Mouse (Mus musculus) bone marrow macrophage, adult 2 months (primary cell): ENCODE data around the gene Tmc8. TPM values are rescaled to one million over a fixed set of nuclear protein-coding genes. Genes with fewer than 3 reads are reported as not detected.

Experiments used
- H3K27ac ChIP-seq: 2 replicates; pipeline ENCODE4 v1.5.1; 2012; ENCODE audit warnings: low read depth, low read length; ENCODE audit not compliant: insufficient read depth
- H3K4me1 ChIP-seq: 2 replicates; pipeline ENCODE4 v1.6.1; 2012; ENCODE audit warnings: low read length; ENCODE audit not compliant: control insufficient read depth, insufficient read depth
- H3K4me3 ChIP-seq: 2 replicates; pipeline ENCODE4 v1.5.1; 2012; ENCODE audit warnings: mild to moderate bottlenecking, low read length, moderate library complexity; ENCODE audit not compliant: insufficient read depth
- CTCF ChIP-seq: IDR thresholded peaks from 2 replicates; pipeline ENCODE4 v1.5.1; 2012; ENCODE audit warnings: low read depth, mild to moderate bottlenecking, low read length, moderate library complexity
- POLR2A ChIP-seq: IDR thresholded peaks from 2 replicates; pipeline ENCODE4 v1.6.1; 2012; ENCODE audit warnings: mild to moderate bottlenecking, low read depth, low read length, borderline replicate concordance
- polyA plus RNA-seq: library from polyadenylated mRNA; stranded (reverse); fragments of >200 nt; gene quantifications from 2 replicates; pipeline ENCODE4 v1.2.4, GENCODE M21; 2012; ENCODE audit not compliant: missing spikeins, insufficient read depth, insufficient read length

Tmc8 gene
- polyA plus RNA-seq, 1 experiment: 2.7 TPM

- no peaks in the 10 kb centered on the region for H3K4me1 ChIP-seq
These were observed 22.6 kb upstream of the Tmc8 start for GRCm38 (mm10) chr11:117759267-117759666.

GRCm38 (mm10) chr11:117760374-117761119 lies 21.3 kb upstream of the Tmc8 start:
- Histone ChIP-seq H3K27ac (no peak overlapping the region), H3K4me1 (no peaks in the 10 kb centered on the region), H3K4me3 (no peak overlapping the region)
- TF ChIP-seq POLR2A: no peak
- TF ChIP-seq CTCF: no peak

More at GRCm38 (mm10) chr11:117759267-117759666, 22.6 kb upstream of the Tmc8 start:
- Histone ChIP-seq H3K27ac (no peak overlapping the region), H3K4me3 (no peak overlapping the region)
- TF ChIP-seq POLR2A: no peak
- no peak for TF ChIP-seq CTCF

- Histone ChIP-seq H3K4me1 (no peaks in the 10 kb centered on the region), H3K27ac (no peak overlapping the region), H3K4me3 (no peak overlapping the region)
- TF ChIP-seq CTCF: no peak
- TF ChIP-seq POLR2A: no peak
These were observed 20.1 kb upstream of the Tmc8 start for GRCm38 (mm10) chr11:117761801-117762200.

GRCm38 (mm10) chr11:117762246-117762645 lies 19.6 kb upstream of the Tmc8 start:
- TF ChIP-seq CTCF: no peak
- no peak for TF ChIP-seq POLR2A
- Histone ChIP-seq H3K27ac (no peak overlapping the region), H3K4me1 (no peaks in the 10 kb centered on the region), H3K4me3 (no peak overlapping the region)

GRCm38 (mm10) chr11:117764319-117764718 lies 17.6 kb upstream of the Tmc8 start:
- TF ChIP-seq POLR2A: no peak
- TF ChIP-seq CTCF: no peak
- no peak overlapping the region for H3K4me3 ChIP-seq
- no peak overlapping the region for H3K27ac ChIP-seq
- H3K4me1 ChIP-seq: peaks cover 7% of the 10 kb centered on the region

GRCm38 (mm10) chr11:117765361-117765760 lies 16.5 kb upstream of the Tmc8 start:
- no peak overlapping the region for H3K27ac ChIP-seq
- no peak for TF ChIP-seq POLR2A
- TF ChIP-seq CTCF: no peak

GRCm38 (mm10) chr11:117766275-117766674 lies 15.6 kb upstream of the Tmc8 start:
- no peak overlapping the region for H3K4me3 ChIP-seq
- H3K4me1 ChIP-seq: peaks cover 10% of the 10 kb centered on the region
- no peak overlapping the region for H3K27ac ChIP-seq
- TF ChIP-seq POLR2A (no peak), CTCF (no peak)

More at GRCm38 (mm10) chr11:117765361-117765760, 16.5 kb upstream of the Tmc8 start:
- peaks cover 10% of the 10 kb centered on the region for H3K4me1 ChIP-seq
- H3K4me3 ChIP-seq: no peak overlapping the region

- Histone ChIP-seq H3K27ac (no peak overlapping the region), H3K4me1 (peaks cover 10% of the 10 kb centered on the region), H3K4me3 (no peak overlapping the region)
- TF ChIP-seq CTCF: no peak
- TF ChIP-seq POLR2A: no peak
These were observed 12.9 kb upstream of the Tmc8 start for GRCm38 (mm10) chr11:117768725-117769682.

GRCm38 (mm10) chr11:117769683-117770047 lies 12.2 kb upstream of the Tmc8 start:
- H3K4me1 ChIP-seq: peaks cover 10% of the 10 kb centered on the region
- no peak overlapping the region for H3K4me3 ChIP-seq
- no peak overlapping the region for H3K27ac ChIP-seq
- TF ChIP-seq CTCF: 0 out of 2 replicates have a peak, but pooled peaks have one; percentile 7
- no peak for TF ChIP-seq POLR2A

- TF ChIP-seq CTCF (no peak), POLR2A (no peak)
- Histone ChIP-seq H3K27ac (no peak overlapping the region), H3K4me1 (peaks cover 13% of the 10 kb centered on the region), H3K4me3 (no peak overlapping the region)
These were observed 11.5 kb upstream of the Tmc8 start for GRCm38 (mm10) chr11:117770407-117770806.
